Mouse (Mus musculus): Measurements from ENCODE around the gene Med8. TPM values are rescaled to one million over a fixed set of nuclear protein-coding genes. Genes with fewer than 3 reads are reported as not detected.
A peak's percentile ranks its signal among the peaks of the same experiment; 100 is the strongest.

Med8 gene
- polyA plus RNA-seq, 1 experiment from 2014 or later: 139 TPM

DNA sequence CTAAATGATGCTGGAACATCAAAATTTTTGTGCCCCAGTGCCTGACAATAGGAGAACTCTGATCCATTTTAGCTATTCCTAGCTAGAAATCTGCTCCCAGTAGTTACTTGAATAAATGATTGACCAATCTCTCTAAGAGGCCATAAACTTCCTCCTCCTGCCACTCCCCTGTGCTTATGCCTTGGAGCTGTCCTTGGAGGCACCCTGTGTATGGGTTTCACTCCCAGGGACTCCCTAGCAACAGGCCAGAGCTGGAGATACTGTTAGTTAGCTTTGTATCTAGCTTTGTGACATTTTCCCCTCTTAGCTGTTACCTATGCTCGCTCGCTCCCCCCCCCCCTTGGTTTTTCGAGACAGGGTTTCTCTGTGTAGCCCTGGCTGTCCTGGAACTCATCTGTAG is 12.2 kb downstream of the Med8 start:
- no peak overlapping the region for H3K27ac ChIP-seq (ENCODE audit: low read depth, low read length)
- WGBS: 87% methylated on average over 3 of the region's 3 CpGs
- ATAC-seq (ENCODE audit: insufficient read depth, low FRiP score, low TSS enrichment) (no peak), DNase-seq (ENCODE audit: low spot score) (no peak)
- H3K4me3 ChIP-seq (ENCODE audit: low read depth, low read length): no peak overlapping the region
- H3K9me3 ChIP-seq (ENCODE audit: control insufficient read depth, low read length): no peaks in the 10 kb centered on the region
- no peak overlapping the region for H3K9ac ChIP-seq (ENCODE audit: low read length)
- H3K4me1 ChIP-seq (ENCODE audit: control insufficient read depth, insufficient read depth, low read length): no peaks in the 10 kb centered on the region
- no peaks in the 10 kb centered on the region for H3K27me3 ChIP-seq (ENCODE audit: control insufficient read depth, insufficient read depth, low read length)
- peaks cover 7% of the 10 kb centered on the region for H3K36me3 ChIP-seq (ENCODE audit: control insufficient read depth, insufficient read depth, low read length)
- H3K4me2 ChIP-seq (ENCODE audit: low read depth): no peak overlapping the region

DNA sequence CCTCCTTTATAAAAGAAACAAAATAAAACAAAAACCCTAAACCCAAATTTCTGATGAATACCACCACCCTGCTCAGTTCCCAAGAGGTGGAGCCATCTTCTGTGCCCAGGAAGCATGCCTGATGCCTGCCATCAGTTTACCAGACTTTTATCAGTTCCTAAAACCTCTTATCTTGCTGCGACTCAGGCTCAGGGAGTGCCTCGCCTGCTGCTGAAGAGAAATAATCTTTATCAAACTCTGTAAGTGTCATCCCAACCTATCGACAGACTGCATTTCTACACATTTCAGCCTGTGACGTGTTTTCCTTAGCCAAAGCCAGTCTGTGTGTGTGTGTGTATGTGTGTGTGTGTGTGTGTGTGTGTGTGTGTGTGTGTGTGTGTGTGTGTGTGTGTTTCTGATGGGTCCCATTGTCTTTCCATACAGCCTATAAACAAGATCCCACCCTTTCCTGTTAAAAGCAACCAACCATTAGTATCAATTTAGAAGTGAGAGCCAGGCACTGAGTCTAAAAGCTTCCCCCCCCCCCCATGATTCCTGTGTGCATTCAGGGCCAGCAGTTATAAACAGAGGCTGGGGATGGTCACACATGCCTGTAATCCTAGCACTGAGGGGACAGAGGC is 15.5 kb downstream of the Med8 start:
- peaks cover 2% of the 10 kb centered on the region; the same call in 1 of the 2 replicates for H3K36me3 ChIP-seq (ENCODE audit: control insufficient read depth, insufficient read depth, low read length)
- ATAC-seq (ENCODE audit: insufficient read depth, low FRiP score, low TSS enrichment): no peak
- no peak overlapping the region for H3K4me2 ChIP-seq (ENCODE audit: low read depth)
- H3K9ac ChIP-seq (ENCODE audit: low read length): no peak overlapping the region
- H3K4me3 ChIP-seq (ENCODE audit: low read depth, low read length): no peak overlapping the region
- no peaks in the 10 kb centered on the region for H3K27me3 ChIP-seq (ENCODE audit: control insufficient read depth, insufficient read depth, low read length)
- H3K9me3 ChIP-seq (ENCODE audit: control insufficient read depth, low read length): no peaks in the 10 kb centered on the region
- H3K4me1 ChIP-seq (ENCODE audit: control insufficient read depth, insufficient read depth, low read length): peaks cover 8% of the 10 kb centered on the region
- WGBS: 94% methylated on average over 4 of the region's 4 CpGs
- no peak overlapping the region for H3K27ac ChIP-seq (ENCODE audit: low read depth, low read length)
- DNase-seq (ENCODE audit: low spot score): no peak

DNA sequence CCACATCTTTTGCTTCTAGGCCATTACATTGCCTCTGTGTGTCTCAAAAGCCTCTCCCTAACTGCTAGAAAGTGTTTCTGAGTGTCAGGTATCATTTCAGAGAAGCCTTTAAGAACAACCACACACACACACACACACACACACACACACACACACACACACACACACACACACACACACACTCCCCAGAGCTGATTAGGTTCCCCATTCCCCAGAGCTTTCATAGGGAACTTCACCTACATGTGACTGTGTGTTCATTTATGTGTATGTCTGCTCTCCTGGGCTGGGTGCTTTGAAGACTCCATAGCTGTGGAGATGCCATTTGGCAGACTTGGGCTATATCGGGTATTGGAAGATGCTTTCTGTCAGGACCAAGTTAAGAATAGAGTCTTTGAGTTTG is 16.2 kb downstream of the Med8 start:
- H3K9me3 ChIP-seq (ENCODE audit: control insufficient read depth, low read length): no peaks in the 10 kb centered on the region
- ATAC-seq (ENCODE audit: insufficient read depth, low FRiP score, low TSS enrichment): no peak
- 80% methylated on average over 1 of the region's 1 CpGs for WGBS
- no peak overlapping the region for H3K4me2 ChIP-seq (ENCODE audit: low read depth)
- no peak for DNase-seq (ENCODE audit: low spot score)
- H3K4me1 ChIP-seq (ENCODE audit: control insufficient read depth, insufficient read depth, low read length): peaks cover 8% of the 10 kb centered on the region
- H3K27ac ChIP-seq (ENCODE audit: low read depth, low read length): no peak overlapping the region
- H3K27me3 ChIP-seq (ENCODE audit: control insufficient read depth, insufficient read depth, low read length): no peaks in the 10 kb centered on the region
- H3K9ac ChIP-seq (ENCODE audit: low read length): no peak overlapping the region
- H3K4me3 ChIP-seq (ENCODE audit: low read depth, low read length): no peak overlapping the region
- H3K36me3 ChIP-seq (ENCODE audit: control insufficient read depth, insufficient read depth, low read length): peaks cover 2% of the 10 kb centered on the region; the same call in 1 of the 2 replicates

DNA sequence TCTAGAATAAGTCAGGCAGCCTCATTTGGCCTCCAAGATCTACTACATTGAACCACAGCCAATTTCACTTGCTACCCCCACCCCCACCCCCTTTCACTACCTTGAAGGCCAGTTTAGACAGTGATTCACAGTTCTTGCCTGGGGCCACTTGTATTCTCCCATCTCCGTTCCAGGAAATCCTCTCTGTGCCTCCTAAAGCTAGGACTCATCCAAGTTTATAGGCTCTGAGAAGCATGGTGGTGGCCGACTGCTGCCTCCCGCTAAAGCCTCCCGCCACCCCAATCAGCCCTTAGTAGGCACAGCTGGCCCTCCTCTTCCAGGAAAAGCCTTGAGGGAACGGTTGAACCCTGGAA is 18.3 kb downstream of the Med8 start:
- no peak for DNase-seq (ENCODE audit: low spot score)
- H3K9ac ChIP-seq (ENCODE audit: low read length): peak overlapping the region; percentile 61
- WGBS: 4% methylated on average over 5 of the region's 5 CpGs
- peaks cover 8% of the 10 kb centered on the region for H3K4me1 ChIP-seq (ENCODE audit: control insufficient read depth, insufficient read depth, low read length)
- peak overlapping the region; percentile 41 for H3K4me3 ChIP-seq (ENCODE audit: low read depth, low read length)
- H3K36me3 ChIP-seq (ENCODE audit: control insufficient read depth, insufficient read depth, low read length): peaks cover 8% of the 10 kb centered on the region; the same call in 1 of the 2 replicates
- peak overlapping the region; percentile 71 for H3K4me2 ChIP-seq (ENCODE audit: low read depth)
- H3K27ac ChIP-seq (ENCODE audit: low read depth, low read length): 0 out of 2 replicates have a peak overlapping the region, but pooled peaks have one; percentile 34
- no peaks in the 10 kb centered on the region for H3K27me3 ChIP-seq (ENCODE audit: control insufficient read depth, insufficient read depth, low read length)
- ATAC-seq (ENCODE audit: insufficient read depth, low FRiP score, low TSS enrichment): peak; percentile 25; the same call in 1 of the 2 replicates
- H3K9me3 ChIP-seq (ENCODE audit: control insufficient read depth, low read length): no peaks in the 10 kb centered on the region

DNA sequence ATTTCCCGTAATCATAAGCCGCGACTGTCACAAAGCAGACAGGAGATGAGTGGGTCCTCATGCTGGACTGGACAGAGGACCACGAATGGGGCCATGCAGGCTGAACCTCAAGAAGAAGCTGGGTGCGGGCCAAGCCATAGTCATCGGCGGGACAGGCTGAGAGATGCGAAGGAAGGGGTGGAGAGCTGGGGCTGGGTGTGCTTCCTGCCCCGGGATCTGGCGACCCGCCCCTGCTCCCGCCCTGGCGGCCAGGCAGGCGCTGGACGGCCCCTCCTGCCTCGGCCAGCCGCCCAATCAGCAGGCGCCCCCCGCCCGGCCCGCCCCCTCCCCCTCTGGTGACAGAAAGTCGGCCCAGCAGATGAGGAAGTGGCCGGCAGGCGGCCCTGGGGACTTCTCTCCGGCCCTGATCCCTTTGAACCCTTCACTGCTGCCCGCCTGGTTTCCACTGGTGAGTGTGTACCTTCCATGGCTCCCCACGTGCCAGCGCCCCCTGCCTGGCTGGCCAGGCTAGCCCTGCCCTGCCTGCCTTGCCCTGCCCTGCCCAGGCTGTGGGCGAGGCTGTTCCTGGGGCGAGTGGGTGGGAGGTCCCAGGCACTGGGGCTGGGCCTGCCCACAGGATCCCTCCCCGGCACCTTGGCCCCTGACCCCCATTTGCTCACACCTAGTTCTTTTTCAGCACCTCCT is 18.8 kb downstream of the Med8 start, which contains the start of gene Elovl1:
Gene Elovl1 (plus strand): TSS at position 326 of the 684 bp plus-strand sequence.
- Histone ChIP-seq H3K27me3 (ENCODE audit: control insufficient read depth, insufficient read depth, low read length) (no peaks in the 10 kb centered on the region), H3K9me3 (ENCODE audit: control insufficient read depth, low read length) (no peaks in the 10 kb centered on the region), H3K4me3 (ENCODE audit: low read depth, low read length) (peak within 1 kb of the TSS; percentile 41), H3K4me2 (ENCODE audit: low read depth) (peak within 1 kb of the TSS; percentile 71), H3K36me3 (ENCODE audit: control insufficient read depth, insufficient read depth, low read length) (peaks cover 8% of the 10 kb centered on the region; the same call in 1 of the 2 replicates), H3K4me1 (ENCODE audit: control insufficient read depth, insufficient read depth, low read length) (peaks cover 8% of the 10 kb centered on the region), H3K9ac (ENCODE audit: low read length) (peak within 1 kb of the TSS; percentile 61), H3K27ac (ENCODE audit: low read depth, low read length) (0 out of 2 replicates have a peak within 1 kb of the TSS, but pooled peaks have one; percentile 34)
- ATAC-seq (ENCODE audit: insufficient read depth, low FRiP score, low TSS enrichment): peak; percentile 95
- 0% methylated on average over 14 of the region's 31 CpGs for WGBS
- DNase-seq (ENCODE audit: low spot score): peak; percentile 91

DNA sequence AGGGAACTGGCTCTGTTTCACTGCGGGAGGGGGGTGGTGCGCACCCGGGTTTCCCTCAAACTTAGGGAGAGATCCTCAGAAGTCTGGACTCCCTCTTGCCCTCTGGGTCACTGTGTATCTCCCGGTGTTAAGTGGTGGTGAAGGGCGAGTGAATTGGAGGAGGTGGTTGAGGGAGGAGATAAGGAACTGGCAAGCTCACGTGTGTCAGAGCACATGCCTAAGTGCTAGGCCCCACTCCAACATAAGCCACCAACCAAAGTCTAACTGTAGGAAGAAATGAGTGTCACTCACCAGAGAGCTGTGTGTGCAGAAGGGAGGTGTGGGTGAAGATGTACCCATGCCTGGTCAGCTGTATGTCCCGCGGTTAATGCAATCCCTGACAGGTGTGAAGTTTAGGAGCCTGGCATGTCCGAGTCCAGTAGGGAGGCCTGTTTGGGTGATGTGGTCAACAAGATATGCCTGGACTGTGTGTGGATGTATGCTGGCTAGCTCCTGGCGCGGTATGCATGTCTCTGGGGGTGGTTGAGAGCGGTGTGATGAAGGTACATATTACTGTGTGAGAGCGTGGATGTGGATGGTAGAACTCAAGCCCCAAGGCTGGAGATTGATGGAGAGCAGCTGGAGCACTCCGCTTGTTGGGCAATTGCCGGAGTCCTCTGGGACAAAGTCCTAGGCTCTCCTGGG is 19.5 kb downstream of the Med8 start:
- Histone ChIP-seq H3K4me1 (ENCODE audit: control insufficient read depth, insufficient read depth, low read length) (peaks cover 8% of the 10 kb centered on the region), H3K36me3 (ENCODE audit: control insufficient read depth, insufficient read depth, low read length) (peaks cover 13% of the 10 kb centered on the region; the same call in 1 of the 2 replicates), H3K27ac (ENCODE audit: low read depth, low read length) (no peak overlapping the region), H3K27me3 (ENCODE audit: control insufficient read depth, insufficient read depth, low read length) (no peaks in the 10 kb centered on the region), H3K4me3 (ENCODE audit: low read depth, low read length) (peak overlapping the region; percentile 41), H3K9ac (ENCODE audit: low read length) (peak overlapping the region; percentile 61), H3K4me2 (ENCODE audit: low read depth) (peak overlapping the region; percentile 71), H3K9me3 (ENCODE audit: control insufficient read depth, low read length) (no peaks in the 10 kb centered on the region)
- WGBS: 52% methylated on average over 15 of the region's 15 CpGs
- DNase-seq (ENCODE audit: low spot score): no peak
- peak; percentile 28 for ATAC-seq (ENCODE audit: insufficient read depth, low FRiP score, low TSS enrichment)

DNA sequence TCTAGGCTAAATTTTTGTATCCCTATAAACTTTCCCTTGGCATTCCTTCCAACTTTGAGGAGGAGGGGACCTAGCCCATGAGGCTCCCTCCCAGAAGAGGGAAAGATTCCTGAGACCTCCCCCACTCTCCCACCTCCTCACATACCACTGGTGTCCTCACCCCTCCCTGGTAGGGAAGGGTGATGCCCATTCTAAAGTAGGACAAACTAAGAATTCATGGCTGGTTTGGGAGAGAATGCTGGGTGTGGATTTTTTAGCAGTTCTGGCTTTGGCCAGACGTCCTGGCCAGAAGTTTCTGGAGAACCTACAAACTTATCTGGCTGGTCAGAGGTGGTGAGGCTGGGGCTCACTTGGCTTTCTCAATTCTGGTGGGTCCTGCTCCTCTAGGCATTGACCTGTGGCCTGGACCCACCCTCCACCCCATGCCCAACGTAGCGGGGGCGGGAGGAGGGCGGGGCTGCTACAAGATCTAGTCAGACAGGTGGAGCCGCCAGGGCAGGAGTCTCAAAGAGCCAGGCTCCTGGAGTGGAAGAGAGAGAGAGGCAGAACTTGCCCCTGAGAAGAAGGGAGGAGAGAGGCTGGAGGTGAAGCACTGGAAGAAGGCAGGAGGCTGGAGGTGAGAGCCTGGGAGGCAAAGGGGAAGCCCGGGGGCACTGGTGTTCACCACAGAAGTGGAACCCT is 20.2 kb downstream of the Med8 start:
- H3K27ac ChIP-seq (ENCODE audit: low read depth, low read length): no peak overlapping the region
- no peak overlapping the region for H3K9ac ChIP-seq (ENCODE audit: low read length)
- no peak overlapping the region; the same call in 1 of the 2 replicates for H3K4me3 ChIP-seq (ENCODE audit: low read depth, low read length)
- H3K36me3 ChIP-seq (ENCODE audit: control insufficient read depth, insufficient read depth, low read length): peaks cover 13% of the 10 kb centered on the region; the same call in 1 of the 2 replicates
- no peaks in the 10 kb centered on the region for H3K27me3 ChIP-seq (ENCODE audit: control insufficient read depth, insufficient read depth, low read length)
- no peak overlapping the region; the same call in 1 of the 2 replicates for H3K4me2 ChIP-seq (ENCODE audit: low read depth)
- no peaks in the 10 kb centered on the region for H3K9me3 ChIP-seq (ENCODE audit: control insufficient read depth, low read length)
- H3K4me1 ChIP-seq (ENCODE audit: control insufficient read depth, insufficient read depth, low read length): peaks cover 8% of the 10 kb centered on the region
- no peak for ATAC-seq (ENCODE audit: insufficient read depth, low FRiP score, low TSS enrichment)
- DNase-seq (ENCODE audit: low spot score): no peak
- 70% methylated on average over 7 of the region's 7 CpGs for WGBS

DNA sequence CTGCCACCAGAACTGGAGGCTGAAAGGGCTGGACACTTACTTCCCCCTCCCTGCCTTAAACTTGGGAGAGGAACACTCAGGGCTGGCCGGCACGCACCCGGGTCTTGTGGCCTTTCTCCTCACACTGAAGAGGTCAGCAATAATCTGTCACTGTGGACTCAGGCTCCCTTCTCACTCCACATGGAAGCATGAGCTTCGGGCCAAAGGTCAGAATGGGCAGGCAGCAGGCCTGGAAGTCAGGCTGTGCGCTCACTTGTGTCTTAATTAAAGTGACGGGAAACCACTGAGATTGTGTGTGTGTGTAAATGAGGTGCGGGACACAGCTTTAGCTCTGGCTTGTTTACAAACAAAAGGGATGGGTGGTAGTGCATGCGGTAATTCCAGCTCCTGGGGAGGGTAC is 23.2 kb downstream of the Med8 start:
- no peak overlapping the region for H3K27ac ChIP-seq (ENCODE audit: low read depth, low read length)
- no peak overlapping the region for H3K4me3 ChIP-seq (ENCODE audit: low read depth, low read length)
- WGBS: 78% methylated on average over 8 of the region's 8 CpGs
- DNase-seq (ENCODE audit: low spot score) (no peak), ATAC-seq (ENCODE audit: insufficient read depth, low FRiP score, low TSS enrichment) (no peak)
- H3K9me3 ChIP-seq (ENCODE audit: control insufficient read depth, low read length): no peaks in the 10 kb centered on the region
- peaks cover 13% of the 10 kb centered on the region; the same call in 1 of the 2 replicates for H3K36me3 ChIP-seq (ENCODE audit: control insufficient read depth, insufficient read depth, low read length)
- no peaks in the 10 kb centered on the region for H3K27me3 ChIP-seq (ENCODE audit: control insufficient read depth, insufficient read depth, low read length)
- peaks cover 18% of the 10 kb centered on the region for H3K4me1 ChIP-seq (ENCODE audit: control insufficient read depth, insufficient read depth, low read length)
- no peak overlapping the region for H3K9ac ChIP-seq (ENCODE audit: low read length)
- H3K4me2 ChIP-seq (ENCODE audit: low read depth): no peak overlapping the region

All from neural tube, embryonic 11.5 days (tissue).